Mouse (Mus musculus): ENCODE measurements around the gene Metap1d. TPM values are rescaled to one million over a fixed set of nuclear protein-coding genes. Genes with fewer than 3 reads are reported as not detected.

The Metap1d gene
- polyA plus RNA-seq, 1 experiment from 2014 or later, result 32.7 TPM

- peak within 1 kb of the TSS; percentile 55 for H3K4me2 ChIP-seq (replicated peaks)
- H3K4me1 ChIP-seq (replicated peaks; ENCODE audit: control insufficient read depth, insufficient read depth, low read length), result 0 out of 2 replicates have a peak, but pooled peaks cover 10% of the 10 kb centered on the region
- H3K36me3 ChIP-seq (replicated peaks; ENCODE audit: control insufficient read depth, insufficient read depth), result no peaks in the 10 kb centered on the region
- H3K27me3 ChIP-seq (ENCODE audit: control insufficient read depth, insufficient read depth, low read length), result peaks cover 96% of the 10 kb centered on the region
- no peak for ATAC-seq (ENCODE audit: low FRiP score)
- 1% methylated on average over 26 of the region's 26 CpGs for WGBS
- peak within 1 kb of the TSS; percentile 29; the same call in 1 of the 2 replicates for H3K4me3 ChIP-seq (replicated peaks; ENCODE audit: low read length)
- H3K9me3 ChIP-seq (ENCODE audit: control insufficient read depth, low read length), result no peaks in the 10 kb centered on the region
- no peak within 1 kb of the TSS for H3K9ac ChIP-seq
- H3K27ac ChIP-seq, result no peak within 1 kb of the TSS
- DNase-seq (ENCODE audit: low spot score), result no peak
Measured at GRCm38 (mm10) chr2:71528014-71528713, 75.1 kb downstream of the Metap1d start, which contains the start of gene Dlx1. Gene Dlx1, plus strand, starts transcription at chr2:71528113.

DNA sequence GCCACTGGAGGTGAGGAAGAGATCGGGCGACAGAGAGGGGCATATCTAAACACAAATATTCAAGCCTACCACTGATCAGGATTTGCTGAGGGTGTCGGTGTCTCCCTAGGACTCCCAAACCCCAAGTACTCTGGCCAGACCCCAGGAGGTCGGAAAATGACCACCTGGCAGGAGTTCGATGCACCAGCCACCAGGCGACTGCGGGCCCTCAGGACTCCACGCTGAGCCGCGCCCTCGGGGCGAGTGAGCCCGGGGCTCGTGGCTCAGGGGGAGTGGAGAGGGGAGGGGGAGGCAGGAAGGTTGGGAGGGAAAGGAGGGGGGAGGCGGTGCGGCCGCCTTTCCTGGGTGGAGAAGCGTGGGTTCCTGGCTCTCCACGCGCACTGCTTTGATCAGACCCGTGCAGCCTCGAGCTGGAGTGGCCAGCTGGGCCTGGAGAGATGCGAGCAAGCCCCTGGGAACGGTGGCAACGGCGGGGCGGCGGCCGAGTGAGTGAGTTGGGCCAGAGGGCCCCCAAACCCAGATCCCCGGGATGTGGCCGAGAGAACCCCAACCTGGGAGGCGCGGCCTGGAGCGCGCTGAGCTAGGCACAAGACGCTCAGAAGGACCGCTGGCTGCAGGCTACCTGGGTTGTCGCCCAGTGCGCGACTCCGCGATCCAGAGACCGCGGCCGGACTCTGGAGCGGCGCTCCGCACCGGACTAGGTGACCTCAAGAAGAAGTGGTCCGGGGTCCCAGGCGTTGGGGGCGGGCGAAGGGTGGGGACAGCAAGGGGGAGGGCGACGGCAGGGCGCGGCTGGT is 75.8 kb downstream of the Metap1d start:
- peak overlapping the region; percentile 55 for H3K4me2 ChIP-seq (replicated peaks)
- H3K9me3 ChIP-seq (ENCODE audit: control insufficient read depth, low read length), result no peaks in the 10 kb centered on the region
- no peaks in the 10 kb centered on the region for H3K36me3 ChIP-seq (replicated peaks; ENCODE audit: control insufficient read depth, insufficient read depth)
- no peak for DNase-seq (ENCODE audit: low spot score)
- under 1% methylated on average over 46 of the region's 57 CpGs for WGBS
- peak overlapping the region; percentile 29 for H3K4me3 ChIP-seq (replicated peaks; ENCODE audit: low read length)
- H3K27ac ChIP-seq, result no peak overlapping the region
- peaks cover 96% of the 10 kb centered on the region for H3K27me3 ChIP-seq (ENCODE audit: control insufficient read depth, insufficient read depth, low read length)
- no peak overlapping the region for H3K9ac ChIP-seq
- H3K4me1 ChIP-seq (replicated peaks; ENCODE audit: control insufficient read depth, insufficient read depth, low read length), result 0 out of 2 replicates have a peak, but pooled peaks cover 10% of the 10 kb centered on the region
- peak; percentile 34; the same call in 1 of the 2 replicates for ATAC-seq (ENCODE audit: low FRiP score)

DNA sequence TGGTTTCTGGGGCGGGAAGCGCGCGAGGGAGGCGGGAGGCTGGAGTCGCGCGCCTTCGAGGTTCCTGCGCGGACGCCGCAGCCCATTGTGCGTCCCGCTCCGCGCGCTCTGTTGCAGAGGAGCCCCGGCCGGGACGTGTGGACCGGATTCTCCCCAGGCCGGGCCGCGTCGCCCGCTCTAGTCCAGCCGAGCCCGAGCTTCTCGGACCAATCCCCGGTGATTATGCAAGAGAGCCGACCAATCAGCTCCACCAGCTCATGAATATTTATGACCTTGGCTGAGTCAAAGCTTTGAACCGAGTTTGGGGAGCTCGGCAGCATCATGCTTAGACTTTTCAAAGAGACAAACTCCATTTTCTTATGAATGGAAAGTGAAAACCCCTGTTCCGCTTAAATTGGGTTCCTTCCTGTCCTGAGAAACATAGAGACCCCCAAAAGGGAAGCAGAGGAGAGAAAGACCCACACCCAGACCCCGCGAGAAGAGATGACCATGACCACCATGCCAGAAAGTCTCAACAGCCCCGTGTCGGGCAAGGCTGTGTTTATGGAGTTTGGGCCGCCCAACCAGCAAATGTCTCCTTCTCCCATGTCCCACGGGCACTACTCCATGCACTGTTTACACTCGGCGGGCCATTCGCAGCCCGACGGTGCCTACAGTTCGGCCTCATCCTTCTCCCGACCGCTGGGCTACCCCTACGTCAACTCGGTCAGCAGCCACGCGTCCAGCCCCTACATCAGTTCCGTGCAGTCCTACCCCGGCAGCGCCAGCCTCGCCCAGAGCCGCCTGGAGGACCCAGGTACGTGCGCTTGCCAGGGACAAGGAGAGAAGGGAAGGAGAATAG is 76.7 kb downstream of the Metap1d start:
- under 1% methylated on average over 51 of the region's 60 CpGs for WGBS
- no peaks in the 10 kb centered on the region for H3K36me3 ChIP-seq (replicated peaks; ENCODE audit: control insufficient read depth, insufficient read depth)
- H3K4me2 ChIP-seq (replicated peaks), result peak overlapping the region; percentile 55
- H3K4me1 ChIP-seq (replicated peaks; ENCODE audit: control insufficient read depth, insufficient read depth, low read length), result 0 out of 2 replicates have a peak, but pooled peaks cover 10% of the 10 kb centered on the region
- no peak overlapping the region for H3K9ac ChIP-seq
- H3K27me3 ChIP-seq (ENCODE audit: control insufficient read depth, insufficient read depth, low read length), result peaks cover 96% of the 10 kb centered on the region
- ATAC-seq (ENCODE audit: low FRiP score) (peak; percentile 65), DNase-seq (ENCODE audit: low spot score) (no peak)
- H3K27ac ChIP-seq, result no peak overlapping the region
- H3K4me3 ChIP-seq (replicated peaks; ENCODE audit: low read length), result peak overlapping the region; percentile 29
- no peaks in the 10 kb centered on the region for H3K9me3 ChIP-seq (ENCODE audit: control insufficient read depth, low read length)

DNA sequence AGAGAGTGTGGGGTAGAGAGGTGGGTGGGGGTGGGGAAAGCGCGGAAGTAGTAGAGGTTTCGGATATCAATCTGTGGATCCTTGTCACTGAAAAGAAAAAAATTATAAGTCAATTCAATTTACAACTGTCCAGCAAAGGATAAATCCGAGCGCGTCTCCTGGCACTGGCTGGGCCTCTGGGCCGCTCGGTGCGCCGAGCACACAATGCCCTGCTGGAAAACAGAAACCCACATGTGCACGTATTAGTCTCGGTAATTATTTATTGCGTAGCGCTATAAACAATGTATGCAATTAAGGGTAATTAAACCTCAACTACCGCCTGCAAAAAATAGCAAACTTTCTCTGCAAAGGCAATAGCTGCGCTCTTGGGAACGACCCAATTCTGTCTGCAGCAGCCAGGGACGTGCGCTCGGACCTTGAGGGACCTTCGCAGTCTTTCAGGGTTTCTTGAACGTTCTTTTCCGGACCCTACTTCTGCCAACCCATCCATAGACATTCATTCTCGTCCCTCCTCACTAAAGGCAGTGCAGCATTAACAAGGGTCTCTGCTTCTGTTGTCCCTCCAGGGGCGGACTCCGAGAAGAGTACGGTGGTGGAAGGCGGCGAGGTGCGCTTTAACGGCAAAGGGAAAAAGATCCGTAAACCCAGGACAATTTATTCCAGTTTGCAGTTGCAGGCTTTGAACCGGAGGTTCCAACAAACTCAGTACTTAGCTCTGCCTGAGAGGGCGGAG is 77.5 kb downstream of the Metap1d start:
- WGBS, result 1% methylated on average over 34 of the region's 34 CpGs
- no peak for ATAC-seq (ENCODE audit: low FRiP score)
- Histone ChIP-seq H3K4me3 (replicated peaks; ENCODE audit: low read length) (no peak overlapping the region), H3K36me3 (replicated peaks; ENCODE audit: control insufficient read depth, insufficient read depth) (no peaks in the 10 kb centered on the region), H3K4me1 (replicated peaks; ENCODE audit: control insufficient read depth, insufficient read depth, low read length) (0 out of 2 replicates have a peak, but pooled peaks cover 10% of the 10 kb centered on the region), H3K9me3 (ENCODE audit: control insufficient read depth, low read length) (no peaks in the 10 kb centered on the region), H3K27me3 (ENCODE audit: control insufficient read depth, insufficient read depth, low read length) (peaks cover 95% of the 10 kb centered on the region), H3K27ac (no peak overlapping the region), H3K9ac (no peak overlapping the region), H3K4me2 (replicated peaks) (no peak overlapping the region)
- no peak for DNase-seq (ENCODE audit: low spot score)

DNA sequence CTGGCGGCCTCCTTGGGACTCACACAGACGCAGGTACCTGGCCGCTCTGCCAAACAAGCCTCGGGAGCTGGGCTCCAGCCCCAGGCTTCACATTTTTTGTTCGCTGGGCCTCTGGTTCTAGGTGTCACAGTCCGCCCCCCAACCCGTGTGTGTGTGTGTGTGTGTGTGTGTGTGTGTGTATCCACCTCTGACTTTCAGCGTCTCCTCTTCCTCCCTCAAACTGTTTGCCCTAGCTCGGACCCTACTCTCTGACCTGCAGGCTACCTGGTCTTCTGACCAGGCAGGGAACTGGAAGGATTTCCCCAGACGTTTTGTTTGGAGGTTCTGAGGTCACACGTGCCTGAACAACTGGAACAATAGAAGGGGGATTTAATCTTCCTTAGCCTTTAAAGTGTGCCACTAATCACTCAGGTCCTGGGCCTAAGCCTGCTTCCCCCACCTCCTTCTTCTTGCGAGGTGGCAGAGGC is 78.1 kb downstream of the Metap1d start:
- Histone ChIP-seq H3K9me3 (ENCODE audit: control insufficient read depth, low read length) (no peaks in the 10 kb centered on the region), H3K4me2 (replicated peaks) (no peak overlapping the region), H3K36me3 (replicated peaks; ENCODE audit: control insufficient read depth, insufficient read depth) (no peaks in the 10 kb centered on the region), H3K9ac (no peak overlapping the region), H3K27ac (no peak overlapping the region), H3K4me1 (replicated peaks; ENCODE audit: control insufficient read depth, insufficient read depth, low read length) (0 out of 2 replicates have a peak, but pooled peaks cover 10% of the 10 kb centered on the region), H3K27me3 (ENCODE audit: control insufficient read depth, insufficient read depth, low read length) (peaks cover 93% of the 10 kb centered on the region), H3K4me3 (replicated peaks; ENCODE audit: low read length) (no peak overlapping the region)
- 1% methylated on average over 12 of the region's 12 CpGs for WGBS
- no peak for DNase-seq (ENCODE audit: low spot score)
- ATAC-seq (ENCODE audit: low FRiP score), result no peak

DNA sequence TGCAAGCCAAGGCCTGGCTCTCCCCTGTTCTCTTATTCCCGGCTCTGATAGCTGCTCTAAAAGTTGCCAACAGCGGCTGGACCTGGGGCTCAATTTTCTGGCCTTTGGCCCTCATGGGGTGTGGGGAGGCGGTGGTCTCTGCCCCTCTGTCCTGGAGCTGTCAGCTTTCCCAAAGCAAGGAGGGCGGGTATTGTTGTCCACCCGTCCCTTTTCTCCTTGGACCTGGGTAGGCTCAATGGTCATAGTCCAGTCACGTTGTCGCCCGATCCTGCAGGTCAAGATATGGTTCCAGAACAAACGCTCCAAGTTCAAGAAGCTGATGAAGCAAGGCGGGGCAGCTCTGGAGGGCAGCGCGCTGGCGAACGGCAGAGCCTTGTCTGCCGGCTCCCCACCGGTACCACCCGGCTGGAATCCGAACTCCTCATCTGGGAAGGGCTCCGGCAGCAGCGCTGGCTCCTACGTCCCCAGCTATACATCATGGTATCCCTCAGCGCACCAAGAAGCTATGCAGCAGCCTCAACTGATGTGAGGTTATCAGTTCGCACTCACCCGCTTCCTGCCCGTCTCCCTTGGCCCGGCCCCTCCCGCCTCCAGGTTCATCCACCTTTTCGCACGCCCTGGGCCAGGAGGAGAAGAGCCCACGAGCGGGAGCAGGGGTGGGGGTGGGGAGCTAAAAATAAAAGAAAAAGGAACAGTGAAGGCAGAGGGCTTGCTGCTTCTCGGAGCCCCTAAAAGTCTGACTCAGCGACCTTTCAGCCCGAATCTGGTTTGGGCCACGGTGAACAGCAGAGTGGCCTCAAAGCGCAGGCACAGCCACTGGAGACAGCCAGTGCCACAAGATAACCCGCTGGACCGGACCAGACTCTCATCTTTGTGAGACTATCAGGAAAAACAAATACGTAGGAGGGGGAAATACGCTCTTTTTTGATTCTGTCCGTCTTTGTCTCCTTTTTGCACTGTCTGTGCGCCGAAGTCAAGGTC is 79.2 kb downstream of the Metap1d start:
- under 1% methylated on average over 43 of the region's 43 CpGs for WGBS

GRCm38 (mm10) chr2:71533094-71533493 is 80.0 kb downstream of the Metap1d start:
- DNase-seq (ENCODE audit: low spot score), result no peak
- Histone ChIP-seq H3K9me3 (ENCODE audit: control insufficient read depth, low read length) (no peaks in the 10 kb centered on the region), H3K4me3 (replicated peaks; ENCODE audit: low read length) (no peak overlapping the region), H3K4me1 (replicated peaks; ENCODE audit: control insufficient read depth, insufficient read depth, low read length) (0 out of 2 replicates have a peak, but pooled peaks cover 10% of the 10 kb centered on the region), H3K27ac (no peak overlapping the region), H3K4me2 (replicated peaks) (no peak overlapping the region), H3K27me3 (ENCODE audit: control insufficient read depth, insufficient read depth, low read length) (peaks cover 96% of the 10 kb centered on the region), H3K9ac (no peak overlapping the region), H3K36me3 (replicated peaks; ENCODE audit: control insufficient read depth, insufficient read depth) (no peaks in the 10 kb centered on the region)
- 12% methylated on average over 5 of the region's 5 CpGs for WGBS
- no peak for ATAC-seq (ENCODE audit: low FRiP score)

More for the DNA sequence above, 79.2 kb downstream of the Metap1d start:
- no peak overlapping the region for H3K9ac ChIP-seq
- ATAC-seq (ENCODE audit: low FRiP score) (no peak), DNase-seq (ENCODE audit: low spot score) (no peak)
- H3K4me1 ChIP-seq (replicated peaks; ENCODE audit: control insufficient read depth, insufficient read depth, low read length), result 0 out of 2 replicates have a peak, but pooled peaks cover 10% of the 10 kb centered on the region
- H3K27ac ChIP-seq, result no peak overlapping the region
- H3K9me3 ChIP-seq (ENCODE audit: control insufficient read depth, low read length), result no peaks in the 10 kb centered on the region
- H3K36me3 ChIP-seq (replicated peaks; ENCODE audit: control insufficient read depth, insufficient read depth), result no peaks in the 10 kb centered on the region
- H3K4me3 ChIP-seq (replicated peaks; ENCODE audit: low read length), result no peak overlapping the region
- peaks cover 93% of the 10 kb centered on the region for H3K27me3 ChIP-seq (ENCODE audit: control insufficient read depth, insufficient read depth, low read length)
- no peak overlapping the region for H3K4me2 ChIP-seq (replicated peaks)
